10 mouse cellular contexts compared by ENCODE assay signal in genomic region chr3:153906136-153906871, GRCm38 (mm10). TPM values are rescaled to one million over a fixed set of nuclear protein-coding genes. Genes with fewer than 3 reads are reported as not detected.
DNase-seq lines count a peak whose midpoint lies in the region; ATAC-seq and TF ChIP-seq lines count a peak whose summit lies in the region.
"Had no signal": no experiment of that assay in that cellular context is flagged by ENCODE, and none has a peak within 500 bp of the region (broad histone marks: within the 10 kb centered on the region; RNA-seq: fewer than 3 reads in every experiment).

Gene Msh4 (minus strand): TSS chr3:153906138.

- no peak within 1 kb of the TSS for H3K9ac ChIP-seq in heart, embryonic 13.5 days
- no peak within 1 kb of the TSS for H3K9ac ChIP-seq in heart, adult 2 months (ENCODE audit: low read depth, low read length)
- no peak within 1 kb of the TSS for H3K9ac ChIP-seq in midbrain, embryonic 14.5 days (replicated peaks; ENCODE audit: low read length)

- TF ChIP-seq POLR2A in heart, adult 2 months (IDR thresholded peaks at IDR 0.05; ENCODE audit: insufficient read depth, low read depth, low read length): no peak

- no peak for TF ChIP-seq EP300 in heart, adult 2 months (IDR thresholded peaks at IDR 0.05; ENCODE audit: insufficient read depth, low read depth, low read length)

- no peaks in the 10 kb centered on the region for H3K27me3 ChIP-seq in heart, embryonic 13.5 days (replicated peaks)
- no peaks in the 10 kb centered on the region for H3K27me3 ChIP-seq in heart, adult 2 months (ENCODE audit: control insufficient read depth, insufficient read depth, low read length)
- no peaks in the 10 kb centered on the region for H3K27me3 ChIP-seq in midbrain, embryonic 10.5 days (ENCODE audit: low read depth, poor library complexity, severe bottlenecking)
- no peaks in the 10 kb centered on the region for H3K27me3 ChIP-seq in midbrain, embryonic 14.5 days (ENCODE audit: control insufficient read depth, insufficient read depth, low read length)

- H3K36me3 ChIP-seq in heart, embryonic 13.5 days: peaks cover 82% of the 10 kb centered on the region
- H3K36me3 ChIP-seq in heart, adult 2 months (ENCODE audit: control insufficient read depth, insufficient read depth, low read length): peaks cover 49% of the 10 kb centered on the region
- peaks cover 83% of the 10 kb centered on the region for H3K36me3 ChIP-seq in midbrain, embryonic 10.5 days
- H3K36me3 ChIP-seq in midbrain, embryonic 14.5 days (ENCODE audit: control insufficient read depth, insufficient read depth, low read length): peaks cover 77% of the 10 kb centered on the region

- no peak for DNase-seq in heart, adult 2 months
- DNase-seq in midbrain, embryonic 10.5 days (ENCODE audit: low spot score): no peak
- DNase-seq in midbrain, embryonic 14.5 days: no peak
- peak; percentile 77 for DNase-seq in ZHBTc4 (ENCODE audit: low read depth, low spot score)
- no peak for DNase-seq in spleen, postnatal 14 days (ENCODE audit: low spot score in 2 of 2)
- DNase-seq: gastrocnemius, postnatal 36 days; lung, postnatal 10 days had no signal

- 82% methylated on average over 9 of the region's 9 CpGs for WGBS in heart, embryonic 13.5 days
- WGBS in heart, adult 2 months: 75% methylated on average over 9 of the region's 9 CpGs
- WGBS in midbrain, embryonic 10.5 days: 86% methylated on average over 9 of the region's 9 CpGs
- 89% methylated on average over 9 of the region's 9 CpGs for WGBS in midbrain, embryonic 14.5 days

- H3K4me2 ChIP-seq in heart, embryonic 13.5 days: no peak within 1 kb of the TSS
- H3K4me2 ChIP-seq in midbrain, embryonic 14.5 days (ENCODE audit: low read length): no peak within 1 kb of the TSS

- intact Hi-C loops in heart, adult 2 months (cut with DNase I): no loop called here

- peak within 1 kb of the TSS; percentile 15; the same call in 1 of the 2 replicates for H3K27ac ChIP-seq in heart, embryonic 13.5 days (replicated peaks)
- no peak within 1 kb of the TSS for H3K27ac ChIP-seq in heart, adult 2 months
- no peak within 1 kb of the TSS for H3K27ac ChIP-seq in midbrain, embryonic 10.5 days (replicated peaks)
- H3K27ac ChIP-seq in midbrain, embryonic 14.5 days (replicated peaks; ENCODE audit: low read depth, low read length): no peak within 1 kb of the TSS

- TF ChIP-seq CTCF in heart, adult 2 months (IDR thresholded peaks at IDR 0.05): no peak

- no peak within 1 kb of the TSS for H3K4me3 ChIP-seq in heart, embryonic 13.5 days
- H3K4me3 ChIP-seq in heart, adult 2 months: no peak within 1 kb of the TSS
- H3K4me3 ChIP-seq in midbrain, embryonic 10.5 days: peak within 1 kb of the TSS; percentile 11; the same call in 1 of the 2 replicates
- no peak within 1 kb of the TSS for H3K4me3 ChIP-seq in midbrain, embryonic 14.5 days (replicated peaks; ENCODE audit: low read depth, low read length)

- H3K9me3 ChIP-seq in heart, embryonic 13.5 days: no peaks in the 10 kb centered on the region
- H3K9me3 ChIP-seq in midbrain, embryonic 10.5 days (replicated peaks): no peaks in the 10 kb centered on the region
- no peaks in the 10 kb centered on the region for H3K9me3 ChIP-seq in midbrain, embryonic 14.5 days (ENCODE audit: control insufficient read depth, low read length)

- ATAC-seq in heart, embryonic 13.5 days (ENCODE audit: extremely low read depth, insufficient number of reproducible peaks, low FRiP score, low TSS enrichment): no peak
- no peak for ATAC-seq in midbrain, embryonic 14.5 days (ENCODE audit: low FRiP score, low TSS enrichment)
- ATAC-seq in megakaryocyte progenitor cell, adult 5-6 weeks (replicated peaks; ENCODE audit: poor library complexity): peak; percentile 2
- ATAC-seq in activated CD4-positive, CD25-positive, alpha-beta regulatory T cell, adult 4 months: no peak

- H3K4me1 ChIP-seq in heart, embryonic 13.5 days: peaks cover 54% of the 10 kb centered on the region
- peaks cover 4% of the 10 kb centered on the region for H3K4me1 ChIP-seq in heart, adult 2 months (ENCODE audit: control insufficient read depth, insufficient read depth, low read length)
- peaks cover 31% of the 10 kb centered on the region for H3K4me1 ChIP-seq in midbrain, embryonic 10.5 days
- H3K4me1 ChIP-seq in midbrain, embryonic 14.5 days (ENCODE audit: control insufficient read depth, insufficient read depth, low read length): peaks cover 18% of the 10 kb centered on the region

- H3K79me2 ChIP-seq in heart, adult 2 months (replicated peaks; ENCODE audit: control insufficient read depth, insufficient read depth, low read length): no peaks in the 10 kb centered on the region

RNA-seq across cellular contexts. Expression of gene Msh4, which starts in this region (rescaled TPM):
- polyA plus RNA-seq in heart, embryonic 13.5 days (2015; fragmentation: Nextera tagmentation; extraction: Ambion mirVana): 0.10 and 0.12 TPM in 2 replicates
- under 1 TPM in 1 of 2 experiments, not detected in 1; 0.07 TPM for total RNA-seq in heart, adult 2 months (2021)
- polyA plus RNA-seq in heart, adult 2 months (2012; rRNA removed): 0.06 TPM in 1 of 2 replicates, not detected in the other
- 0.07 and 0.09 TPM in 2 replicates for polyA plus RNA-seq in midbrain, embryonic 10.5 days (2016; fragmentation: Nextera tagmentation; extraction: Ambion mirVana)
- 0.16 and 0.23 TPM in 2 replicates for polyA plus RNA-seq in midbrain, embryonic 14.5 days (2014; fragmentation: Nextera tagmentation; extraction: Ambion mirVana)
- not detected in 2 replicates for total RNA-seq in megakaryocyte progenitor cell, adult 5-6 weeks (2015)
- total RNA-seq in megakaryocyte progenitor cell, adult 5-6 weeks (2017): 0.25 TPM in 1 of 2 replicates, not detected in the other
- polyA plus RNA-seq in activated CD4-positive, CD25-positive, alpha-beta regulatory T cell, adult 4 months (2017; shearing (Covaris generic)): under 1 TPM in 1 of 2 experiments, not detected in 1; 0.16 TPM
- total RNA-seq: gastrocnemius, postnatal 36 days had no signal

Comparison
In these comparisons a context has a peak if more than half of its experiments do, and no peak if none do; other contexts are left out.
1. Peak in ATAC-seq in megakaryocyte progenitor cell, adult 5-6 weeks; RNA of the gene not detected or under 1 TPM.